Mouse (Mus musculus) hindlimb bud, embryonic 11.5 days (tissue): ENCODE measurements around the gene N4bp2l2.
"Not testable (repeated sequence)": the region's sequence is repeated elsewhere in the genome, so short reads cannot be mapped to it uniquely, and the experiment has no call there.

Source experiments
- DNase-seq: peaks from one replicate; pipeline ENCODE4 v3.0.0-alpha.2; 2012; ENCODE audit warnings: low read depth, low spot score; ENCODE audit errors: extremely low spot score

The N4bp2l2 gene

GRCm38 (mm10) chr5:150666133-150666739 is at the start of gene N4bp2l2:
Gene N4bp2l2, minus strand, starts transcription at chr5:150666183.
- not testable (repeated sequence) for DNase-seq

DNA sequence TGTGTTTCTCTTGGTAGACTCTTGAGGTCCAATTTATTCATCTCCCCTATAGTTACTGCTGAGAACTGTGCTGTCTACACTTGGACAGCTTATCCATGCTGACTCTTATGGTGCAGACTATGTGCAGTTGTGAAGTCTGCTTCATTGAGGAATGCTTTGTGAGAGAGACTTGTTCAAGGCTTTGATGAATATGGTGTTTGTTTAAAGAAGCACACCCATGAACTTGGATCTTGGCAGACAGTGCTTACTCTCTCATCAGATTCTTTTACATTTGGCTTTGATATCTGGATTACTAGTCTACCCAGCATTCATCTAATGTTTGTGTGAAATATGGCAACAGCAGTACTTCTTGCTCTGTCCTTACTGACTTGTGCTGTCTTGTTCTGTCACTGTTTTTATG is 47.4 kb upstream of the N4bp2l2 start:
- no peak for DNase-seq

DNA sequence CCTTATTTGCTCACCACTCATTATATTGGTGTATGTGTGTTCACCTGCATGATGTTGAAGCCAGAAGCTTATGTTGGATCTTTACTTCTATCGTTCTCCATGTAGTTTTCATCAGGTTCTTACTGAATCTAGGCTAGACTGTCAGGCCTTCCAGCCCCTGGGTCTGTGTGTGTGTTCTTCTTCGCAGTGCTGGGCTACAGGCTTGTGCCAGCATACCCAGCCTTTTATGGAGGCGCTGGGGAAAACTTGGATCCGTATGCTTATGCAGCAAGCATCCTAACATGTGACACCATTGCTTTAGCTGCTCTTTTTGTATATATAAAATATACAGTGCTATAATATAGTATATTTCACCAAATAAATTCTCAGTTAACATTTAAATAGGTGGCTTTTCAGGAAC is 45.5 kb upstream of the N4bp2l2 start:
- DNase-seq = no peak

- DNase-seq = not testable (repeated sequence)
Observed at GRCm38 (mm10) chr5:150707181-150707580, 41.2 kb upstream of the N4bp2l2 start.

GRCm38 (mm10) chr5:150706651-150707050 is 40.7 kb upstream of the N4bp2l2 start:
- not testable (repeated sequence) for DNase-seq

DNA sequence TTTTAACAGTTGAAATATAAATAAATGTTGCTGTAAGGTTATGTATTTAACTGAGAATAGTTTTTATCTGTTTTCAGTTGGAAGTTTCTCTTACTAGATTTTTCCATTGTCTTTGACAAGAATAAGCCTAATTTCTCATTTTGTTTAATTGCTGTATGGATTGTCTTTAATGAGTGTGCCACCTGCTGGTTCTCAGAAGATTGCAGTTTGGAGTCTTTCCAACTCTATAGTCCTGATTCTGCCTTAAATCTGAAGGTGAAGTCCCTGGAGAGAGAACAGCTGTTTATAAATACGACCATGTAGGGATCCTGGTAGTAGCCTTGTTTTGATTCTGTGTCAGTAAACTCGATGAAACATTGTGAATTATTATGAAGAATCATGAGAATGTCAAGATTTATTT is 36.7 kb upstream of the N4bp2l2 start:
- no peak for DNase-seq

DNA sequence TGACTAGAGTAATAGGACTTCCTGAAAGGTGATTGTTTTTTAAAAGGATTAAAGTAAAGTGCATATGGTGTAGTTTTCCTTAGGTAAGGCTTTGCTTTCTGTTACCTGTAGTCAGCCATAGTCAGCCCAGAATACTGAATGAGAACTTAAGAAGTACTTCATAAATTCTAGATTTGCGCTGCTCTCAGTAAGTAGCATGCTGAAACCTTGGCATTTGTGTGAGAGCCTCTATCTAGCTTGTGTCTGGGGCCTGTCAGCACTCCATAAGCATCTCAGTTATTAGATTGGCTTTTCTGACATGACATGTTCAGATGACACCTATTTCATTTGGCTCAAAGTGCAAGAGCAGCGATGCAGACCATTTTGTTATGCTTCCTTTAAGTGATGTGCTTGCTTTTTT is 27.3 kb upstream of the N4bp2l2 start:
- DNase-seq = no peak

DNA sequence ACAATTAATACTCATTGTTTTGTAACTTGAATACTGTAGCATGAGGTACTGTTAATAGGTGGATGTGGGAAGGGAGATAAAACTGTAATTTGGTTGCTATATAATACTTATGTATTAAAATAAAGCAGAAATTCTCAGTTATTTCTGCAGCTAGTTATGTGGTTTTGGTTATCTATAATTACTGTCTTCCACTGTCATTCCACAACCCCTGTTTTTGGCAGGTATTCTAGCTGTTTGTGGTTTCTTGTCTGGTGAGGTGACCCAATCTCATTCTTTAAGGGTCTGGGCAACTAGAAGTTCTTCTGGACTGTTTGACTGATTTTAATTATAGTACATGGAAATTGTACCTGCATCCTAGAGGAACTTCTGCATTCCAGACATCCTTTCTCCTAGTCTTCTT is 24.7 kb upstream of the N4bp2l2 start:
- no peak for DNase-seq

GRCm38 (mm10) chr5:150682862-150683261 is 16.9 kb upstream of the N4bp2l2 start:
- not testable (repeated sequence) for DNase-seq

- no peak for DNase-seq
Observed at GRCm38 (mm10) chr5:150674866-150675265, 8.9 kb upstream of the N4bp2l2 start.

GRCm38 (mm10) chr5:150673880-150674621 is 8.1 kb upstream of the N4bp2l2 start:
- DNase-seq = no peak

DNA sequence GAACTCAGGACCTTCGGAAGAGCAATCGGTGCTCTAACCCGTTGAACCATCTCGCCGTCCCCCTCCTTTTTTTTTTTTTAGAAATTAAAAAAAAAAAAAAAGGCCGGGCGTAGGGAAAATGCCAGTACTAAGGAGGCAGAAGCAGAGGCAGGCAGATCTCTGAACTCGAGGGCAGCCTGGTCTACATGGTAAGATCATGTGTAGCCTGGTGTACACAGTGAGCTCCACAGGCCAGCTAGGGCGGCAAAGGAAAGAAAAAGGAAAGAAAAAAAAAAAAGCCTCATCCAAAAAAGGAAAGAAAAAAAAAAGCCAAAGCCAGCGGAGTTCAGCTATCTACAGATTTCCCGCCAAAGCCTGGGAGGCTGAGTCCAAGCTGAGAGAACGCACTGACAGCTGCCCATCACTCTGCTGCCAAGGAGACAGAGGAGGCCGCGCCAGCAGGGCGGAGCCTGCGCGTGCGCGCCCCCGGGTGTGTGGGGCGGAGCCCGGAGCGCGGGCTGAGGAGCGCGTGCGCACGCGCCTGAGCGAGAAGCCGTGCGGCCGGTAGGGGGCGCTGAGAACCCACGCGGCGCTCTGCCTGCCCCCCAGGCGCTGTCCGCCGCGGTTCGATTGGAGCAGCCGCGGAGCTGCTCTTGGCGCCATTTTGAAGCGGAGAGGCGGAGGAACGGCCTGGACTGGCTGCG is 7.3 kb upstream of the N4bp2l2 start, which contains the start of gene Pds5b:
TSS of gene Pds5b (plus strand) at position 587 of the 683 bp plus-strand sequence.
- peak; percentile 81 for DNase-seq

GRCm38 (mm10) chr5:150672343-150672742 is 6.4 kb upstream of the N4bp2l2 start:
- no peak for DNase-seq

DNA sequence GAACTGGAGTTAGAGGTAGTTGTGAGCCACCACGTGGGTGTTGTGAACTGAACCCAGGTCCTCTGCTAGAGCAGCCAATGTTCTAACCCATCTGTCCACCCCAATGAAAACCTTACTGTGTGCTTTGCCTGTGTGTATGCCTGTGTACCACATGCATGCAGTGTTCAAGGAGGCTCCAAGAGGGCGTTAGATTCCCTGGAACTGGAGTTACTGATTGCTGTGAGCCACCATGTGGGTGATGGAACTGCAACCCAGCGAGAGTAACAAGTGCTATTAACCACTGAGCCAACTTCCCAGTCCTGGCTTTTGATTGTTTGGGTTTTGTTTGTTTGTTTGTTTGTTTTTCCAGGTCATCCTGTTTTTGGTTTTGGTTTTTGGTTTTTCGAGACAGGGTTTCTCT is 2.7 kb upstream of the N4bp2l2 start:
- DNase-seq = no peak

DNA sequence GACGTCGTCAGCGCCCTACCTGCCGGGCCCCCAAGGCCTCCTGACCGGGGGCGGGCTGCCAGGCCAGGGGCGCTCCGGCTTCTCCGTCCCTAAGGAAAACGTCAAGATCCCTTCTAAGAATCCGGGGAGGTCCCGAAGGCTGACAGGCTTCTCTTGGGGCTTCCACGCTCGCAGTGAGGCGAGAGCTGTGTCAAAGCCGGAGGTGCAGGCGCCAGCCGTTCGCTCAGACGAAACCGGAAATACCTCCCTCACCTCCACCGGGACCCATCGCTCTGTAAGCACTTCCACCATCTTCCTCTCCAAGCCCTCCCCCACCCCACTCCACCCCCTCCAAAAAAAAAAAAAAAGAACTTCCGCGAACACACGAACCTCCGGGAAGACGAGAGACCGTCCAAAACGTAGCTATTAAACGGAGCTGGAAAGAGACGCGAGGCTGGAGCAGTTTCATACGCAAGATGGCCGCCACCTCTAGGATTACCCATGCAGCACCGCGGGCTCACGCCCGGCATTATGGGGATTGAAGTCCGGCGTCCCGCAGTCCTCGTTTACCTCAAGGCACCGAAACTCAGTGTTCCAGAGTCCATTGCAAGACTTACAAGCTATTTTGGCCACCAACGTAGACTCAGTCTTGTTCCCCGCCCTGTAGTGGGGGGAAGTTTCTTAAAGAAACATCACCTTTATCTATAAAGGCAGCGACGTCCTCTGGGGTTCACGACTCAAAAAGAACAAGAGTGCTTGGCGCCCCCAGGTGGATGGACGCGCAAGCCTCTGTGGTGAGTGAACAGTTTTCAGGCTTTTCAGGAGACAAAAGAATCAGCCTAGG is 640 bp downstream of the N4bp2l2 start:
- peak; percentile 98 for DNase-seq

GRCm38 (mm10) chr5:150664794-150665131 is 1.2 kb downstream of the N4bp2l2 start:
- DNase-seq = no peak

DNA sequence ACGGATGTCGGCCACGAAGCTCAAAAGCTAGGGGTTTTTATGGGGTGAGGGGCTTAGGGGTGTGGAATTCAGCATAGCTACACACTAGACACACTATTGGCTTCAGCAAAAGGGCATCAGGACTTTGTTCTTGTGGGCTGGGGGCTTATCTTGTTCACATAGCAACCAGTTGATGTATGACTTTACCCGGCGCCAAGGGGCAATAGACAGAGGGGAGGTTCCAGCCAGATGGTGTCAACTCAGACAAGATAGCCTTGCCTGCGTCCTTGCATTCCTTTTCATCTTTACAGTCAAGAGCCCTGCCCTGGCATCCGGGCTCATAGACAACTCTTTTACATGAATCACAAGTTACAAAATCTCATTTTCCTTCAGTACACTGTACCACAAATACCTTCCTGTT is 2.1 kb downstream of the N4bp2l2 start:
- not testable (repeated sequence) for DNase-seq

DNA sequence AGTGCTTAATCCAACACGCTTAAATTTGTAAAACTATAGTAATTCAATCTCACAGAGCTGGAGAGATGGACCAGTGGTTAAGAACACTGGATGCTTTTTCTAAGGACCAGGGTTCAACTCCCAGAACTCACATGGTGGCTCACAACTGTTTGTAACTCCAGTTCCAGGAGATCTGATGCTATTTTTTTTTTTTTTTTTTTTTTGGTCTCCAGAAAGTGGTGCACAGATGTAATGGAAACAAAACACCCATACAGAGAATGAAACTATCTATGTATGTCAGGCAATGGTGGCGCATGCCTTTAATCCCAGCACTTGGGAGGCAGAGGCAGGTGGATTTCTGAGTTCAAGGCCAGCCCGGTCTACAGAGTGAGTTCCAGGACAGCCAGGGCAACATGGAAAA is 5.7 kb downstream of the N4bp2l2 start:
- DNase-seq = not testable (repeated sequence)

DNA sequence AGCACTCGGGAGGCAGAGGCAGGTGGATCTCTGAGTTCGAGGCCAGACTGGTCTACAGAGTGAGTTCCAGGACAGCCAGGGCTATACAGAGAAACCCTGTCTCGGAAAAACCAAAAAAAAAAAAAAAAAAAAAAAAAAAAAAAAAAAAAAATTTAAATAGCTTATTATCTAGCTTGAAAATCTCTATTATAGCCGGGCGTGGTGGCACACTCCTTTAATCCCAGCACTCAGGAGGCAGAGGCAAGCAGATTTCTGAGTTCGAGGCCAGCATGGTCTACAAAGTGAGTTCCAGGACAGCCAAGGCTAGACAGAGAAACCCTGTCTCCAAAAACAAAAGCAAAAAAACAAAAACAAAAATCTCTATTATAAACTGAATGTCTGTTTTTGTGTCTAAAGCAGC is 6.6 kb downstream of the N4bp2l2 start:
- not testable (repeated sequence) for DNase-seq

GRCm38 (mm10) chr5:150654548-150654947 is 11.4 kb downstream of the N4bp2l2 start:
- DNase-seq = no peak

DNA sequence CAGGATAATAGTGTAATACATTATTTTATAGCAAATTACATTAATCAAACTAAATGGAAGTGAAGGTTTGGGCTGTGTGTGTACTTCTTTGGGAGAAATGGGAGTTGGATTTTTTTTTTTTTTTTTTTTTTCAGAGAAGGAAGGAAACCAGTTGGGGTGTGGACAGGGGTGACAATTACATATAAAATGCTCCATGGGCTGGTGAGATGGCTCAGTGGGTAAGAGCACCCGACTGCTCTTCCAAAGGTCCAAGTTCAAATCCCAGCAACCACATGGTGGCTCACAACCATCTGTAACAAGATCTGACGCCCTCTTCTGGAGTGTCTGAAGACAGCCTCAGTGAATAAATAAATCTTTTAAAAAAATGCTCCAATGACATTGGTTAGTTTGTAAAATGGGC is 13.4 kb downstream of the N4bp2l2 start:
- DNase-seq = no peak
